Mouse (Mus musculus) left cerebral cortex, postnatal 25 days (tissue): ENCODE data around the gene Slc44a1. TPM values are rescaled to one million over a fixed set of nuclear protein-coding genes. Genes with fewer than 3 reads are reported as not detected.

Experiments used
- DNase-seq, 2 experiments: peaks; one replicate each; pipeline ENCODE4 v3.0.0; 2022; ENCODE audit warnings: low spot score in 2 of 2, mixed read lengths in 1 of 2
- intact Hi-C: fragments of 180-260 bp; cut with DNase I; formaldehyde crosslinking; loops from one replicate; pipeline ENCODE4 v1.15.1; 2025
- total RNA-seq, 2 experiments: library from RNA; stranded (reverse); gene quantifications; 2 replicates each; pipeline ENCODE4 v1.2.3; 2021

Gene Slc44a1
- total RNA-seq: 10 to 100 TPM; 67.2 to 72.4 TPM

- intact Hi-C loops: loop anchor here (2.0 to 5.0 kb wide), 4 partner anchors 45 to 152 kb away; no protein-coding TSS in a partner anchor
- peak; percentile 85 for DNase-seq
Observed at GRCm38 (mm10) chr4:53440010-53440815, at the start of gene Slc44a1. Gene Slc44a1 (plus strand): TSS chr4:53440413.

- no peak for DNase-seq
- intact Hi-C loops: no loop called here
Observed at GRCm38 (mm10) chr4:53395002-53395401, 45.2 kb upstream of the Slc44a1 start.

- DNase-seq: no peak
- intact Hi-C loops: no loop called here
Observed at GRCm38 (mm10) chr4:53396623-53397192, 43.5 kb upstream of the Slc44a1 start.

GRCm38 (mm10) chr4:53397280-53398117, 42.7 kb upstream of the Slc44a1 start:
- DNase-seq: no peak
- intact Hi-C loops: no loop called here

- DNase-seq: no peak
- intact Hi-C loops: no loop called here
Observed at GRCm38 (mm10) chr4:53398561-53398960, 41.7 kb upstream of the Slc44a1 start.

GRCm38 (mm10) chr4:53399428-53399827, 40.8 kb upstream of the Slc44a1 start:
- intact Hi-C loops: no loop called here
- no peak for DNase-seq

- intact Hi-C loops: no loop called here
- no peak for DNase-seq
Observed at GRCm38 (mm10) chr4:53403386-53403785, 36.8 kb upstream of the Slc44a1 start.

- intact Hi-C loops: loop anchor here (1.0 kb wide), 1 partner anchor 34 kb away; no protein-coding TSS in a partner anchor
- peak in 1 of 2 experiments; percentile 74 for DNase-seq
Observed at GRCm38 (mm10) chr4:53404431-53404925, 35.7 kb upstream of the Slc44a1 start.

- DNase-seq: no peak
- intact Hi-C loops: no loop called here
Observed at GRCm38 (mm10) chr4:53406866-53407265, 33.3 kb upstream of the Slc44a1 start.

- no peak for DNase-seq
- intact Hi-C loops: no loop called here
Observed at GRCm38 (mm10) chr4:53408821-53409220, 31.4 kb upstream of the Slc44a1 start.

- DNase-seq: peak in 1 of 2 experiments; percentile 14
Observed at GRCm38 (mm10) chr4:53409526-53410085, 30.6 kb upstream of the Slc44a1 start.

GRCm38 (mm10) chr4:53410752-53411151, 29.5 kb upstream of the Slc44a1 start:
- no peak for DNase-seq
- intact Hi-C loops: no loop called here

More at GRCm38 (mm10) chr4:53409526-53410085, 30.6 kb upstream of the Slc44a1 start:
- intact Hi-C loops: no loop called here

GRCm38 (mm10) chr4:53411958-53412870, 28.0 kb upstream of the Slc44a1 start:
- intact Hi-C loops: no loop called here

GRCm38 (mm10) chr4:53412991-53413390, 27.2 kb upstream of the Slc44a1 start:
- DNase-seq: no peak
- intact Hi-C loops: no loop called here

More at GRCm38 (mm10) chr4:53411958-53412870, 28.0 kb upstream of the Slc44a1 start:
- DNase-seq: no peak

- DNase-seq: no peak
- intact Hi-C loops: no loop called here
Observed at GRCm38 (mm10) chr4:53414031-53414797, 26.0 kb upstream of the Slc44a1 start.

GRCm38 (mm10) chr4:53415873-53416637, 24.2 kb upstream of the Slc44a1 start:
- peak; percentile 34 to 86 for DNase-seq
- intact Hi-C loops: no loop called here

GRCm38 (mm10) chr4:53416928-53417327, 23.3 kb upstream of the Slc44a1 start:
- DNase-seq: no peak
- intact Hi-C loops: no loop called here
